Mouse (Mus musculus) intestine, embryonic 14.5 days (tissue): ENCODE data around the gene Plxna2. TPM values are rescaled to one million over a fixed set of nuclear protein-coding genes. Genes with fewer than 3 reads are reported as not detected.

Experiments
- ATAC-seq: fragments of 200-750 bp; cut with Nextera tagmentation; replicated peaks from 2 replicates; pipeline ENCODE4 v1.8.0; 2017; ENCODE audit warnings: low read depth, moderate number of reproducible peaks, moderate TSS enrichment, moderate library complexity; ENCODE audit not compliant: low FRiP score, low TSS enrichment
- DNase-seq: peaks from one replicate; pipeline ENCODE4 v3.0.0-alpha.2; 2018; ENCODE audit warnings: low spot score
- H3K27ac ChIP-seq: fragments of 300-500 bp; sonication (generic); 2 replicates; pipeline ENCODE4 v1.5.1; 2014; ENCODE audit warnings: low read depth, mild to moderate bottlenecking, control low read depth
- H3K27me3 ChIP-seq: fragments of 300-500 bp; sonication (generic); replicated peaks from 2 replicates; pipeline ENCODE4 v1.6.1; 2014; ENCODE audit warnings: low read length, control low read depth; ENCODE audit not compliant: control insufficient read depth, insufficient read depth
- H3K36me3 ChIP-seq: fragments of 300-500 bp; sonication (generic); 2 replicates; pipeline ENCODE4 v1.6.1; 2014; ENCODE audit warnings: low read length, control low read depth; ENCODE audit not compliant: control insufficient read depth, insufficient read depth
- H3K4me1 ChIP-seq: fragments of 300-500 bp; sonication (generic); replicated peaks from 2 replicates; pipeline ENCODE4 v1.6.1; 2014; ENCODE audit warnings: low read length, control low read depth, mixed read lengths; ENCODE audit not compliant: control insufficient read depth, insufficient read depth
- H3K4me2 ChIP-seq: fragments of 300-500 bp; sonication (generic); 2 replicates; pipeline ENCODE4 v1.6.1; 2014; ENCODE audit warnings: low read length
- H3K4me3 ChIP-seq: fragments of 300-500 bp; sonication (generic); 2 replicates; pipeline ENCODE4 v1.5.1; 2014; ENCODE audit warnings: low read depth, low read length, control low read depth, mixed read lengths
- H3K9ac ChIP-seq: fragments of 300-500 bp; sonication (generic); 2 replicates; pipeline ENCODE4 v1.6.1; 2014; ENCODE audit warnings: mild to moderate bottlenecking, low read length
- H3K9me3 ChIP-seq: fragments of 300-500 bp; sonication (generic); 2 replicates; pipeline ENCODE4 v1.6.1; 2016; ENCODE audit warnings: low read length, control low read depth; ENCODE audit not compliant: control insufficient read depth
- WGBS: fragments of 180-500 bp; shearing (Covaris S2); extraction: QIAGEN DNeasy Blood & Tissue Kit; methylation state at CpG from one replicate; pipeline ENCODE4 v1.1.7; 2014; 5-methylcytosine and 5-hydroxymethylcytosine counted together
- polyA plus RNA-seq: library from polyadenylated mRNA; unstranded; fragments of >200 nt; fragmentation: Nextera tagmentation; extraction: Ambion mirVana; gene quantifications from 2 replicates; pipeline ENCODE4 v1.2.1, GENCODE M21; 2014

Gene Plxna2
- polyA plus RNA-seq, 1 experiment from 2014 or later: 8.9 TPM

DNA sequence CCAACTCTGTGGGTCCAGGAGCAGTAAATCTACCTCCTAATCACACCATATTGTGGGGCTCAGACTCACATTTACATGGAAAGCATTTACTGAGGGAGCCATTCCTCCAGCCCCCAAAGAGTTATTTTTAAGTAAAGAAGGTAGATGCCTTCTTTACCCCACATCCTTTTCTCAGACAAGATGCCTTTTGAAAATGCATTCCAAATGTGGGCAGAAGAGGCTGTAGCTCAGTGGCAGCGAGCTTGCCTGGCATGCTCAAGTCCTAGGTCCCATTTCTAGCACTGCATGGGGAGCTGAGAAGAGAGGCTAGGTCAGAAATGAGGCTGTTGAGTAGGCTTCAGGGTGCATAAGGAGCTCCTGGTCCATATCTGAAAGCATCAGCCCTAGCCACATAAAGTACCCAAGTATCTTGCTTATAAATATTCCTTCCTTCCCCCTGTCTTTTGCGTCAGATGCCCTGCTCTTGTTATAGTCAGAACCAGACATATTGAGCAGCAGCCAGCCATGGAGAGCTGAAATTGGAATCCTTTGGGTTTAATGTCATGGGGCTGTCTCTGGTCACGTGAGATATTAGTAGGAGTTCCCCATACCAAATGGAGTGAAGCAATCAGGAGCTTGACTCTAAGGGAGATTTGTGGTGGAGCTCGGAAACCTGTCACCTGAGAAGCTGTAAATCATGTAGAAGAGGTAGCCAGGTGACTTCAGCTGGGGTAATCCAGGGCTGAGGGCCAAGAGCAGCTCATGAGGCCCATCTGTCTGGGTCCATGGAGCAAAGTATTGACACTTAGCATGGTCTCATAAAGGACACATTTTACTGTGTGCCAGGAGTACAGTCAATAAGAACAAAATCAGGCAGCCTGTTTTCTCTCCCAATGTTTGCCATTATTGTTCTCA is 96.4 kb downstream of the Plxna2 start:
- 70% methylated on average over 4 of the region's 4 CpGs for WGBS
- Histone ChIP-seq H3K36me3 (no peaks in the 10 kb centered on the region), H3K4me1 (no peaks in the 10 kb centered on the region), H3K9me3 (no peaks in the 10 kb centered on the region), H3K27me3 (no peaks in the 10 kb centered on the region), H3K9ac (no peak overlapping the region), H3K27ac (no peak overlapping the region), H3K4me3 (no peak overlapping the region), H3K4me2 (no peak overlapping the region)
- ATAC-seq (0 out of 2 replicates have a peak, but pooled peaks have one; percentile 36), DNase-seq (no peak)

DNA sequence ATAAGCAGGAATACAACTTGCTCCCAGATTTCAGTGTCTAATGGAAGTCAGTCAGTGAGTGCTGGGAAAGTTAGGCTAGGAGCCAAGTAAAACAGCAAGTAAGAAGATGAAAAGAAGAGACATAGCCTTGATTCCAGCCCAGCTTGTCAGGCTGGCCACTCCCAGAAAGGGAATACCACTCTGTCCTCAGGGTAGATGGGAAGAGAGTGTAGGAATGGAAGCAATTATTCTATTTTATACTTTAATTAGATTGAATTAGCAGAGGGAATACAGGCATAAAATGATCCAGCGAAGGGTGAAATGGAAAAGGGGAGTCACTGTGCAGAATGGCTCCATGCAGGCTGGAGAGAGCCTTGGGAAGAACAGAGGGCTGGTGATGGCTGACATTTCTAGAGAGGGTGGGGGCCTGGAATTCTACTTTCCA is 99.4 kb downstream of the Plxna2 start:
- no peak overlapping the region for H3K9ac ChIP-seq
- H3K4me1 ChIP-seq: no peaks in the 10 kb centered on the region
- ATAC-seq: no peak
- 74% methylated on average over 1 of the region's 1 CpGs for WGBS
- no peak for DNase-seq
- H3K27me3 ChIP-seq: no peaks in the 10 kb centered on the region
- H3K27ac ChIP-seq: no peak overlapping the region
- H3K4me2 ChIP-seq: no peak overlapping the region
- no peaks in the 10 kb centered on the region for H3K9me3 ChIP-seq
- H3K4me3 ChIP-seq: no peak overlapping the region
- H3K36me3 ChIP-seq: no peaks in the 10 kb centered on the region

- H3K4me3 ChIP-seq: no peak overlapping the region
- 76% methylated on average over 4 of the region's 4 CpGs for WGBS
- H3K27me3 ChIP-seq: no peaks in the 10 kb centered on the region
- no peaks in the 10 kb centered on the region for H3K4me1 ChIP-seq
- ATAC-seq: no peak
- no peak for DNase-seq
- no peak overlapping the region for H3K4me2 ChIP-seq
- no peak overlapping the region for H3K9ac ChIP-seq
- no peaks in the 10 kb centered on the region for H3K9me3 ChIP-seq
- H3K27ac ChIP-seq: no peak overlapping the region
- H3K36me3 ChIP-seq: no peaks in the 10 kb centered on the region
Observed at GRCm38 (mm10) chr1:194720406-194720805, 102.4 kb downstream of the Plxna2 start.

DNA sequence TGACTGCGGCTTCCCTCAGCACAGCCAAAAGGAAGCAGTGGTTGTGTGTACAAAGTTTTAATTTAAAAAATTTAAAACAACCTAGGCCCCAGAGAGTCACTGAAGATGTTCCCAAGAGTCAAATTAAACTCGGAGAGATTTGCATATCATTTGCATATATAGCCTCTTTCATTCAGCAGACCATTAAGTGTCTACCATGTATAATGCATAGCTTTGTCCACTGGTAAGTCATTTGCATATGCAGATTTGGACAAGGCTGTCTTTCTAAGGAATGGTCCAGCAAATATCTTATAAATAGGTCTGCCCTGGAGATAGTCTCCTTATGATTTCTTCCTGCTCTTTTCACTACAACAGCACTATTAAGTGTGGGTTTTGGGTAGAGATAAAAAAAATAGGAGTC is 103.2 kb downstream of the Plxna2 start:
- Histone ChIP-seq H3K27me3 (no peaks in the 10 kb centered on the region), H3K27ac (no peak overlapping the region), H3K4me1 (no peaks in the 10 kb centered on the region), H3K9me3 (no peaks in the 10 kb centered on the region), H3K9ac (no peak overlapping the region), H3K36me3 (no peaks in the 10 kb centered on the region), H3K4me2 (no peak overlapping the region), H3K4me3 (no peak overlapping the region)
- 88% methylated on average over 2 of the region's 2 CpGs for WGBS
- ATAC-seq (no peak), DNase-seq (no peak)

GRCm38 (mm10) chr1:194722329-194722728 is 104.3 kb downstream of the Plxna2 start:
- no peak overlapping the region for H3K9ac ChIP-seq
- no peak overlapping the region for H3K27ac ChIP-seq
- 65% methylated on average over 2 of the region's 2 CpGs for WGBS
- no peaks in the 10 kb centered on the region for H3K36me3 ChIP-seq
- H3K4me3 ChIP-seq: no peak overlapping the region
- DNase-seq: peak; percentile 79
- no peaks in the 10 kb centered on the region for H3K9me3 ChIP-seq
- H3K27me3 ChIP-seq: no peaks in the 10 kb centered on the region
- no peak overlapping the region for H3K4me2 ChIP-seq
- no peaks in the 10 kb centered on the region for H3K4me1 ChIP-seq
- ATAC-seq: no peak

DNA sequence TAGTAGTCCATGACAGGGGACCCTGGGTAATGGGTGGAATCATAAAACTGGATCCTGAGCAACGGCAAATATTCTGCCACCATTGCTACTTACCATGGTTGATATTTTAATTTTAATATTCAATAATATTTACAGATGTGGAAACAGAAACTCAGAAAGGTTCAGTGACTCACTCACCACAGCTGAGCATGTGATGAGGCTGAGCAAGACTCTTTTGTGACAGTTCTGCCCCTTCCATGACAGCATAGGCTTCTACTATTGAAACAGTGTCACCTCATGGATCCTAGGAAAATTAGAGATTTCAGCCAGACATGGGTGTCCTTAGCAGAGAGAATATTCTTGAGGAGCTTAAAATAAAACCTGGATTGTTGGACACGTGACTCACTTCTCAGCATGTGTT is 116.8 kb downstream of the Plxna2 start:
- no peak for ATAC-seq

GRCm38 (mm10) chr1:194739894-194740293 is 121.9 kb downstream of the Plxna2 start:
- H3K9me3 ChIP-seq: no peaks in the 10 kb centered on the region
- no peak overlapping the region for H3K4me3 ChIP-seq
- no peak overlapping the region for H3K27ac ChIP-seq
- H3K4me1 ChIP-seq: no peaks in the 10 kb centered on the region
- H3K4me2 ChIP-seq: no peak overlapping the region
- no peaks in the 10 kb centered on the region for H3K36me3 ChIP-seq
- DNase-seq (no peak), ATAC-seq (no peak)
- no peak overlapping the region for H3K9ac ChIP-seq
- no peaks in the 10 kb centered on the region for H3K27me3 ChIP-seq

More for the DNA sequence above, 116.8 kb downstream of the Plxna2 start:
- Histone ChIP-seq H3K27ac (no peak overlapping the region), H3K4me3 (no peak overlapping the region), H3K9ac (no peak overlapping the region), H3K9me3 (no peaks in the 10 kb centered on the region), H3K4me1 (no peaks in the 10 kb centered on the region), H3K36me3 (no peaks in the 10 kb centered on the region), H3K27me3 (no peaks in the 10 kb centered on the region), H3K4me2 (no peak overlapping the region)
- WGBS: 90% methylated on average over 2 of the region's 2 CpGs
- no peak for DNase-seq

DNA sequence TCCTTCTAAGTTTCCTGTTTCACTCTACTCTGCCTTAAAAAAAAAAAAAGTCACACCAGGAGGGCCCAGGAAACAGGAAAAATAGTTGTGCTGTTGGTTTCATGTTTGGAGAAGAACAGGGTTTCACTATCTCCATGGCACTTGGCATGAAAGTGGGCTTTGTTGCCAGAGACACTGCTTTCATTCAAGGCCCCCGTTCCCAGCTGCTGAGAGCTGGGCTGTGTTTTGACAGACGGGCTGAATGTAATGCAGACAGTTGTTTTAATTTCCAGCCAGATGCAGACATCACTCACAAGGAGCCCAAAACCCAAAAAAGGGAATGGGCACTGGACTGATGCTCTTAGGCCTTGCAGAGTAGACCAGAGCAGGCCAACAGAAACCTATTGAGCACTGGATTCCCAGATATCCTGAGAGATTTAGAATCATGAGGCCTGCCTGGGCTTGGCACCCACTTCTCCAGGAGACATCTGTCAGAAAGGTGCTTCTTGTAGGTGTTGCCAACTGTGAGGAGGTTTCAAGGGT is 124.9 kb downstream of the Plxna2 start:
- Histone ChIP-seq H3K4me1 (peaks cover 3% of the 10 kb centered on the region; the same call in 1 of the 2 replicates), H3K36me3 (no peaks in the 10 kb centered on the region), H3K4me3 (no peak overlapping the region), H3K9me3 (no peaks in the 10 kb centered on the region), H3K27me3 (no peaks in the 10 kb centered on the region), H3K4me2 (no peak overlapping the region), H3K27ac (no peak overlapping the region), H3K9ac (no peak overlapping the region)
- 32% methylated on average over 2 of the region's 2 CpGs for WGBS
- ATAC-seq (no peak), DNase-seq (no peak)
